Mouse (Mus musculus) lung, embryonic 15.5 days (tissue): Measurements from ENCODE around the gene Tlcd1. TPM values are rescaled to one million over a fixed set of nuclear protein-coding genes. Genes with fewer than 3 reads are reported as not detected.

ENCODE experiments used
- ATAC-seq: fragments of 200-750 bp; cut with Nextera tagmentation; 2 replicates; pipeline ENCODE4 v1.8.0; 2017; ENCODE audit warnings: moderate number of reproducible peaks, borderline replicate concordance; ENCODE audit not compliant: low FRiP score, low TSS enrichment; ENCODE audit errors: extremely low read depth
- H3K27ac ChIP-seq: fragments of 300-500 bp; sonication (generic); 2 replicates; pipeline ENCODE4 v1.5.1; 2015; ENCODE audit warnings: moderate library complexity, mild to moderate bottlenecking, inconsistent platforms
- H3K27me3 ChIP-seq: fragments of 300-500 bp; sonication (generic); 2 replicates; pipeline ENCODE4 v1.6.1; 2015; ENCODE audit warnings: inconsistent platforms
- H3K36me3 ChIP-seq: fragments of 300-500 bp; sonication (generic); 2 replicates; pipeline ENCODE4 v1.6.1; 2015; ENCODE audit warnings: inconsistent platforms
- H3K4me1 ChIP-seq: fragments of 300-500 bp; sonication (generic); 2 replicates; pipeline ENCODE4 v1.6.1; 2015; ENCODE audit warnings: inconsistent platforms
- H3K4me2 ChIP-seq: fragments of 300-500 bp; sonication (generic); 2 replicates; pipeline ENCODE4 v1.6.1; 2015; ENCODE audit warnings: inconsistent platforms, mild to moderate bottlenecking, moderate library complexity
- H3K4me3 ChIP-seq: fragments of 300-500 bp; sonication (generic); 2 replicates; pipeline ENCODE4 v1.5.1; 2015; ENCODE audit warnings: mild to moderate bottlenecking, inconsistent platforms
- H3K9ac ChIP-seq: fragments of 300-500 bp; sonication (generic); 2 replicates; pipeline ENCODE4 v1.6.1; 2015; ENCODE audit warnings: inconsistent platforms
- H3K9me3 ChIP-seq: fragments of 300-500 bp; sonication (generic); 2 replicates; pipeline ENCODE4 v1.6.1; 2016; ENCODE audit warnings: inconsistent platforms
- WGBS: fragments of 180-500 bp; shearing (Covaris S2); methylation state at CpG from one replicate; pipeline ENCODE4 v1.1.7; 2015; 5-methylcytosine and 5-hydroxymethylcytosine counted together
- polyA plus RNA-seq: library from polyadenylated mRNA; unstranded; fragments of >200 nt; fragmentation: Nextera tagmentation; extraction: Ambion mirVana; gene quantifications from 2 replicates; pipeline ENCODE4 v1.2.1, GENCODE M21; 2015

The Tlcd1 gene
- polyA plus RNA-seq, 1 experiment from 2014 or later, result 22.9 TPM

DNA sequence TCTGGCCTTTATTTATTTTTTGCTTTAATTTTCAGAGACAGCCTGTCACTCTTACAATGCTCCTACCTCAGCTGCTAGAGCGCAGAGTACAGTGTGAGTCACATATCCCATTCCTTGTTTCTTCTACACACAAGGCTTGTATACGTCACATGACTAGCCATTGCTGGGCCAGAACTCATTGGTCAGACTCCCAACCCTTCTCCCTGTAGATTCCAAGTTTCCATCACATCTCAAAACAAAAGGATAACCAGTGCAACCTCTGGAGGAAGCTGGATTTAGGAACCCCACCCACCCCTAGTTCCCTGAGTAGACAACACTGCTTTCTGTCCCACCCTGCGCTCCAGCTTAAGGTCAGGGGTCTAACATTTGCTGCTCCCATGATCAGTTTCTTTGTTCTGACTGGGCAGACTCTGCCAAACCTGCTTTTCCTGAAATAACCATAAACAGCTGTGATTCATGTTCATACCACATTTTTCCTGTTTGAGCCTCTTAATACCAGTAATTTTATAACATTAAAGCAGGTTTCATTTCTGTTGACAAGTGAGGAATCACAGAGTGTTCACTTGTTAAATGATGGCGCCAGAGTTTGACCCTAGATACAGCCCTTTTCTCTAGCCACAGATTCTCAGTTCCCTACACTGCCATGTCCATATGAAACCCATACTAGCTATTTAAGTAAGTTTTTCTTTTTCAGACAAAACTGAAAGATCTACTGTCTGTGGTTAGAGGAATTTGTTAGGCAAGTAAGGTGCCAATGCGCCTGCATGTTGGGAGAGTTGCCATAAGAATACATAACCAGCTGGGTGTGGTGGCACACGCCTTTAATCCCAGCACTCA, 29.6 kb upstream of the Tlcd1 start:
- H3K9me3 ChIP-seq, result no peaks in the 10 kb centered on the region
- no peak overlapping the region for H3K4me3 ChIP-seq
- no peak overlapping the region for H3K4me2 ChIP-seq
- no peak overlapping the region for H3K27ac ChIP-seq
- H3K27me3 ChIP-seq, result no peaks in the 10 kb centered on the region
- peaks cover 64% of the 10 kb centered on the region for H3K36me3 ChIP-seq
- 83% methylated on average over 6 of the region's 6 CpGs for WGBS
- H3K9ac ChIP-seq, result no peak overlapping the region
- H3K4me1 ChIP-seq, result peaks cover 2% of the 10 kb centered on the region
- ATAC-seq, result no peak

DNA sequence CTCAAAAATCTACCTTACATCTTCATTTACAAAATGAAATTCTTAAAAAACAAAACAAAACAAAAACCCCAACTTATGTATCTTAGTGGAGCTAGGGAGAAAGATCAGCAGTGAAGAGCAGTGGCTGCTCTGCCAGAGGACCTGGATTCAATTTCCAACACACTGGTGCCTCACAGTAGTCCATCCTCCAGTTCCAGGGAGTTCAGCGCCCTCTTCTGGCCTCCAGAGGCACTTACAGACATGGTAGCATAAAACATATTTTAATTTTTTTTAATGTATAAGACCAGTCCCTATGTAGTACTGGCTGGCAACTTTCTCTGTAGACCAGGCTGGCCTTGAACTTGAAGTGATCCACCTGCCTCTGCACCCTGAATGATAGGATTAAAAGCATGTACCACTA, 25.4 kb upstream of the Tlcd1 start:
- H3K27me3 ChIP-seq, result no peaks in the 10 kb centered on the region
- WGBS, result 19% methylated on average over 1 of the region's 1 CpGs
- ATAC-seq, result no peak
- H3K4me1 ChIP-seq, result peaks cover 33% of the 10 kb centered on the region
- no peak overlapping the region for H3K4me2 ChIP-seq
- H3K4me3 ChIP-seq, result no peak overlapping the region
- H3K27ac ChIP-seq, result no peak overlapping the region
- H3K36me3 ChIP-seq, result peaks cover 55% of the 10 kb centered on the region
- no peak overlapping the region for H3K9ac ChIP-seq
- no peaks in the 10 kb centered on the region for H3K9me3 ChIP-seq

DNA sequence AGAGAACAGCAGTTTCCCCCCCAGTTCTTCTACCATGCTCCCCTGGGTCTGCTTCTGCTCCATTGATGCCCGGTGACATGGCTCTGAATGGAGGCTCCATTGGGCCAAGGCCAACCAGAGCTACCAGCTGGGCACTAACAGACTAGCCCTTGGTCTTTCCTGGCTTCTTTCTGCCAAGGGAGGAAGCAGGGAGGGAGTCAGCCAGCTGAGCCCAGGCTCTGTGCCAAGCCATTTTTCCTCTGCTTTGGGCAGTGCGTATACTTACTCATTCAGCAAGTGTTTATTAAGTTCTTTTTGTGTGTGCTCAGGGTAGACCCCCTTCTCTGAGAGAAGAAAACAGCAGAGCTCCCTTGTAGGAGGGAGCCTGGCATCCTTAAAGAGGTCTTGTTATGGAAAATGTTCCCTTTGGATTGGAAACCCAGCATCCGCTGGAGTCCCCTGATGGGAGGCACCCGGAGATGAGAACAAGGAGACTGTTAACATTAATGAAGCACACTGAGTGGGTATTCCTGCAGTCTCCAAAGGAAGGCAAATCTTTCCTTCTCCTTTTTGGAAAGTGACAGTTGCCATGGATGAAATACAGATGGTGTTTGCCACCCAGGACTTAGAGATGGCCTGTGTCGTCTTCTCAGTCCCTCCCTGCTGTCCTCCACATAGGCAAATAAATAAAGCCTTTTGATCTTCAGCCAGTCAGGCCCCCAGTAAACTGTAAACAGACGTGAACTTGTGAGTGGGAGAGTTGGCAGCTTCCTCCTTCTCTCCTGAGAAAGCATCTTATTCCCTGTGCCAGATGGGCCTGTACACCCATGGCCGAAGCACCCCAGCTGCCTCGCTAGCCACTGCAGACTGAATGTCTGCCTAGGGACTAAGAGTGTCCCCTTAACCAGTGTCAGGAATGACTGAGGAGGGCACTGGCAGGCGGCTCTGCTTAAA, 23.9 kb upstream of the Tlcd1 start:
- 40% methylated on average over 9 of the region's 9 CpGs for WGBS
- 0 out of 2 replicates have a peak overlapping the region, but pooled peaks have one; percentile 6 for H3K4me2 ChIP-seq
- no peak overlapping the region for H3K9ac ChIP-seq
- no peak overlapping the region for H3K4me3 ChIP-seq
- peak; percentile 84 for ATAC-seq
- H3K27ac ChIP-seq, result peak overlapping the region; percentile 90
- H3K4me1 ChIP-seq, result peaks cover 33% of the 10 kb centered on the region
- no peaks in the 10 kb centered on the region for H3K27me3 ChIP-seq
- H3K9me3 ChIP-seq, result no peaks in the 10 kb centered on the region
- peaks cover 58% of the 10 kb centered on the region for H3K36me3 ChIP-seq

DNA sequence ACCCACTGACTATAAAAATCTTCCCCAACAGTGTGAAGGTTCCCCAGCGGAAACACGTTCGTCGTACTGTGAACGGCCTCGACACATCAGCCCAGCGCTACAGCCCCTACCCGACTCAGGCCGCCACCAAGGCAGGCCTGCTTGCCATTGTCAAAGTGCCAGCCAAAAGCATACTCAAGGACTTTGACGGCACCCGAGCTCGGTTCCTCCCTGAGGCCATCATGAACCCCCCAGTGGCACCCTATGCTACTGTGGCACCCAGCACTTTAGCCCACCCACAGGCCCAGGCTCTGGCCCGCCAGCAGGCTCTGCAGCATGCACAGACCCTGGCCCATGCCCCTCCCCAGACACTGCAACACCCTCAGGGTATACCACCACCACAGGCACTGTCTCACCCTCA, 22.7 kb upstream of the Tlcd1 start:
- H3K9me3 ChIP-seq, result no peaks in the 10 kb centered on the region
- 75% methylated on average over 13 of the region's 13 CpGs for WGBS
- no peak overlapping the region for H3K4me3 ChIP-seq
- H3K4me1 ChIP-seq, result peaks cover 33% of the 10 kb centered on the region
- ATAC-seq, result 0 out of 2 replicates have a peak, but pooled peaks have one; percentile 9
- H3K36me3 ChIP-seq, result peaks cover 70% of the 10 kb centered on the region
- H3K9ac ChIP-seq, result 0 out of 2 replicates have a peak overlapping the region, but pooled peaks have one; percentile 4
- H3K27me3 ChIP-seq, result no peaks in the 10 kb centered on the region
- peak overlapping the region; percentile 90 for H3K27ac ChIP-seq
- no peak overlapping the region for H3K4me2 ChIP-seq

DNA sequence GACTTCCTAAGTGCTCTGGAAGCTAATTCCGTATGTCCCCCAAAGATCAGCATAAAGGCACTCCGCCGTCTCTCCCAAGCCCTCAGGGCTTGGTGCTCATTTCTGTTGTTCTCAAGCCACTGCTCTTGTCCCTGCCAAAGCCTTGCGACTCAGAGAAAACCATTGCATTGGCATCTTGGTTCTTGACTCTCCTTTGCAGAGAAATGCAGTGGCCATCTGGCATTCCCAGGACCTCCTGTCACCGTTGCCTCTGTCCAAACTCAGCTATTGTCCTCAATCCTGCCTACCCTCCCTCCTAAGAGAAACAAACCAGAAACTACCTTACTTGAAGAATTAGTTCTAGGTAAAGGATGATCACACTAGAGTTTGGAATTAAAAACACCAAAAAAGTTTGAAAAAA, 20.8 kb upstream of the Tlcd1 start:
- H3K27me3 ChIP-seq, result no peaks in the 10 kb centered on the region
- WGBS, result 79% methylated on average over 5 of the region's 5 CpGs
- H3K4me3 ChIP-seq, result no peak overlapping the region
- no peak overlapping the region for H3K9ac ChIP-seq
- peaks cover 70% of the 10 kb centered on the region for H3K36me3 ChIP-seq
- ATAC-seq, result no peak
- peaks cover 46% of the 10 kb centered on the region for H3K4me1 ChIP-seq
- H3K4me2 ChIP-seq, result no peak overlapping the region
- H3K9me3 ChIP-seq, result no peaks in the 10 kb centered on the region
- H3K27ac ChIP-seq, result no peak overlapping the region

DNA sequence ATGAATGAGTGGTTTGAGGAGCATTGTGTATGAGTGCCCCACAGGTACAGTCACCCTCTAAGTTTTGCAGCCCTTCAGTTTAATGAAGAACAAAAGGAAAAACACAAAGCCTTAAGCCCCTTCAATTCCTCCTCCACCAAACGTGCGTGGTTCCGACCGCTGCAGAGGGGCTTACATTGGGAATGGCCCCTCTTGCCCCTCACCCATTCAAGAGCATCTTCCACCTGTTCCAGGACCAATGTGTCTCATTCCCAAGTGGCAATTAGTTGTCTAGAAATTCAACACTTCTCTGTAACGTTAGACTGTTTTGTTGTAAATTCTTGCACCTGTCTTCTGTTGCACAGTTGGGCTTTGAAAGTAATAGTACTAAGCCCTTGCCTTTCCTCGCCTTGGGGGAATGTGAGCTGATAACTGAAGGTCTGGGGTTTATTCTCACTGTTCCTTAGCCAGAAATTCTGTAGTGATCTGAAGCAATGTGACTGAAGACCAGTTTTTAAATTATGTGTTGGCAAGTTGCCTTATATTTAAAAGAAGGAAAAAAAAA, 20.3 kb upstream of the Tlcd1 start:
- no peak overlapping the region for H3K9ac ChIP-seq
- WGBS, result 69% methylated on average over 6 of the region's 6 CpGs
- peaks cover 70% of the 10 kb centered on the region for H3K36me3 ChIP-seq
- H3K4me1 ChIP-seq, result peaks cover 52% of the 10 kb centered on the region
- H3K27ac ChIP-seq, result no peak overlapping the region
- H3K9me3 ChIP-seq, result no peaks in the 10 kb centered on the region
- no peak overlapping the region for H3K4me3 ChIP-seq
- no peak overlapping the region for H3K4me2 ChIP-seq
- no peaks in the 10 kb centered on the region for H3K27me3 ChIP-seq
- no peak for ATAC-seq

DNA sequence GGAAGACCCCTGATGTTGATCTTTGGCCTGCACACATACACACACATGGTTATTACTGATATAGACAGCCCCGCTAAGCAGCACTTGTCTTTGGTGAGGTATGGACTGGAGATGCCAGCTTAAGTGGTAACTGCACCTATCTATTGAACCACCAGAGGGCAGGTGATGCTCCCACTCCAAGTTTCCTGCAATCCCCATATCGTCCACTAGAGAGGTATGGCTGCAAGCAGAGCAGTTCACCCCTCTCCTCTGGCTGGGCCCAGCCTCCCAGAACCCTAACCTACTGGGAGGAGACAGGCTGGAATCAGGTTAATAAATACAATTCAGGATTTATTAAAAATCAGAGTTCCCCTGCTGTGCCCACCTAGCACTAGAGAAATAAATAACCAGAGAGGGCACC, 17.4 kb upstream of the Tlcd1 start:
- H3K36me3 ChIP-seq, result peaks cover 70% of the 10 kb centered on the region
- no peak for ATAC-seq
- WGBS, result 23% methylated on average over 2 of the region's 2 CpGs

DNA sequence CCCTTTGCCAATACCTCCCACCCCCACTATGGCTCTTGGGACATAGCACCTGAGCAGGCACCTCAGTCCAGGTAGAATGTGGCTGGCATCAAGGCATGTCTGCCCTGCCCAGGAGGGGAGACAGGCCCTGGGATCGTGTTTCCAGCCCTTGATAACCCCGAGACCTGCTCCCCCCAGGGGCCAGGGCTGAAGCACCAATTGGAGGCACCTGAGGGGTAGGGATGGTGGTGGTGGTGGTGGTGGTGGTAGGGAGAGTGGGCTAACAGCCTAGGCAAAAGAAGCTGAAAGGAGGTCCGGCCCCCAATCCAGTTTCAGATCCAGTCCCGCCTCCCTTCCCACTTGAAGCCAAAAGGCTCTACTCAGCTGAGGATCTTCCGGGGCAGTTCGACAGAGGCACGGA, 17.0 kb upstream of the Tlcd1 start:
- H3K4me2 ChIP-seq, result no peak overlapping the region
- H3K27ac ChIP-seq, result peak overlapping the region; percentile 51; the same call in 1 of the 2 replicates

More for the DNA sequence above, 17.4 kb upstream of the Tlcd1 start:
- peaks cover 52% of the 10 kb centered on the region for H3K4me1 ChIP-seq
- H3K9ac ChIP-seq, result no peak overlapping the region
- peak overlapping the region; percentile 51; the same call in 1 of the 2 replicates for H3K27ac ChIP-seq
- no peaks in the 10 kb centered on the region for H3K27me3 ChIP-seq
- no peaks in the 10 kb centered on the region for H3K9me3 ChIP-seq
- no peak overlapping the region for H3K4me2 ChIP-seq
- no peak overlapping the region for H3K4me3 ChIP-seq

DNA sequence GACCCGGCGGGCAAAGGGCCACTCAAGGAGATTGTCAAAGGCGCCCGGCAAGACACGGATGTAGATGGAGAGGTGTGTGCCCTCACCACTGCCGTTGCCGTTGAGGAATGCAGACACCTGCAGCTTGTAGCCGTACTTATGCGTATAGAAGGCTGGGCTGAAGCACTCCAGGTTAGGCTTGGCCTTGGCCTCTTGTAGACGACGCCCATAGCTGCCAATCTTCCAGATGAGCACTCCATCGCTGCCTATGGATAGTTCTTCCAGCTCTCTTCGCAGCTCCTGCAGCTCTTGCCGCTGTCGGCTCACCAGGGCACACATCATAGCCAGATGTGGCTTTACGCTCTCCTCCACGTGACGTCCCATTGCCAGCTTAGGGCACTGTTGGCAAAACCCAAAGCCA, 16.3 kb upstream of the Tlcd1 start:
- Histone ChIP-seq H3K36me3 (peaks cover 62% of the 10 kb centered on the region), H3K4me2 (no peak overlapping the region), H3K4me3 (no peak overlapping the region), H3K9me3 (no peaks in the 10 kb centered on the region), H3K9ac (no peak overlapping the region), H3K27ac (no peak overlapping the region), H3K27me3 (no peaks in the 10 kb centered on the region), H3K4me1 (peaks cover 43% of the 10 kb centered on the region)
- ATAC-seq, result no peak
- 67% methylated on average over 18 of the region's 18 CpGs for WGBS

More for the DNA sequence above, 17.0 kb upstream of the Tlcd1 start:
- no peak overlapping the region for H3K9ac ChIP-seq
- H3K27me3 ChIP-seq, result no peaks in the 10 kb centered on the region
- H3K36me3 ChIP-seq, result peaks cover 67% of the 10 kb centered on the region
- no peak for ATAC-seq
- 53% methylated on average over 7 of the region's 7 CpGs for WGBS
- H3K4me1 ChIP-seq, result peaks cover 47% of the 10 kb centered on the region
- no peak overlapping the region for H3K4me3 ChIP-seq
- H3K9me3 ChIP-seq, result no peaks in the 10 kb centered on the region

DNA sequence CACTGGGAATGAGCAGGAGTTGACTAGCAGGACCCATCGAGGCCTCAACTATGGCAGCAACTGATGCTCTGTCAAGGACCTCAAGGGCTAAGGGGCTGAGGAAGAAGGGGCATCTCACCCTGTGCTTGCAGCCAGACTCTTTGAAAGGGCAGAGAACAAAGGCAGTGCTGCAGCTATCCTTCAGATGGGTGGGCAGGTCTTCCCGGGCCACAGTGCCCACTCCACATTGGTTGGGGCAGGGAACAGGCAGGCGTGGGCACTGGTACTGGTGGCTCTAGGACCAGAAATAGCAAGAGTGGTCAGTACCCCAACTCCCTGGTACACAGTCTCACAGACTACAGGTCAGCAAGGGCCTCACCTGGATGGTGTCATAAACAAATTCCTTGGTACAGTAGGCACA, 15.8 kb upstream of the Tlcd1 start:
- Histone ChIP-seq H3K27ac (no peak overlapping the region), H3K9me3 (no peaks in the 10 kb centered on the region), H3K4me2 (no peak overlapping the region), H3K4me1 (peaks cover 43% of the 10 kb centered on the region), H3K27me3 (no peaks in the 10 kb centered on the region), H3K9ac (no peak overlapping the region), H3K36me3 (peaks cover 57% of the 10 kb centered on the region), H3K4me3 (no peak overlapping the region)
- ATAC-seq, result no peak
- WGBS, result 85% methylated on average over 3 of the region's 3 CpGs

DNA sequence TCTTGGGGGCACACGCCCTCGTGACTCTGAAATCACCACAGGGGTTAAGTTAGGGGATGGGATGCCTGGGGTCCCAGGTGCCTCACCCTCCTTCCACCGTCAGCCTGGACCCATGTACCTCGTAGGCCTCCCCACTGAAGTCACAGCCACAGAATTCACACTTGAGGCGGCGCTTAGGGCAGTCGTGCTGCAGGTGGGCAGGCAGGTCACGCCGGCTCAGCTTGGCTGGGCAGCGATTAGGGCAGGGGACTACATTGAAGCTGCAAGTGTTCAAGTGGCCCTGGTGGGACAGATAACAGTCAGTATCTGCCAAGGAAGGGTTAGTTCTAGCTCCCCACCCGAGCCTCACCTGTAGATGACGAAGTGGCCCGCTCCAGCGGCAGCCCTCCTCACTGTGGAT, 15.3 kb upstream of the Tlcd1 start:
- no peak for ATAC-seq
- H3K9me3 ChIP-seq, result no peaks in the 10 kb centered on the region
- H3K4me2 ChIP-seq, result no peak overlapping the region
- 82% methylated on average over 14 of the region's 14 CpGs for WGBS
- H3K9ac ChIP-seq, result no peak overlapping the region
- peaks cover 48% of the 10 kb centered on the region for H3K4me1 ChIP-seq
- H3K27me3 ChIP-seq, result no peaks in the 10 kb centered on the region
- no peak overlapping the region for H3K4me3 ChIP-seq
- peaks cover 52% of the 10 kb centered on the region for H3K36me3 ChIP-seq
- no peak overlapping the region for H3K27ac ChIP-seq
